Mouse (Mus musculus) adrenal gland, postnatal 14 days (tissue): ENCODE data around the gene Evx2. TPM values are rescaled to one million over a fixed set of nuclear protein-coding genes. Genes with fewer than 3 reads are reported as not detected.

Source experiments
- DNase-seq: peaks from one replicate; pipeline ENCODE4 v3.0.0; 2021; ENCODE audit warnings: mixed read lengths
- total RNA-seq: library from RNA; stranded (reverse); gene quantifications from 2 replicates; pipeline ENCODE4 v1.2.3, GENCODE M21; 2021

Gene Evx2
- total RNA-seq, 1 experiment from 2014 or later: not detected

DNA sequence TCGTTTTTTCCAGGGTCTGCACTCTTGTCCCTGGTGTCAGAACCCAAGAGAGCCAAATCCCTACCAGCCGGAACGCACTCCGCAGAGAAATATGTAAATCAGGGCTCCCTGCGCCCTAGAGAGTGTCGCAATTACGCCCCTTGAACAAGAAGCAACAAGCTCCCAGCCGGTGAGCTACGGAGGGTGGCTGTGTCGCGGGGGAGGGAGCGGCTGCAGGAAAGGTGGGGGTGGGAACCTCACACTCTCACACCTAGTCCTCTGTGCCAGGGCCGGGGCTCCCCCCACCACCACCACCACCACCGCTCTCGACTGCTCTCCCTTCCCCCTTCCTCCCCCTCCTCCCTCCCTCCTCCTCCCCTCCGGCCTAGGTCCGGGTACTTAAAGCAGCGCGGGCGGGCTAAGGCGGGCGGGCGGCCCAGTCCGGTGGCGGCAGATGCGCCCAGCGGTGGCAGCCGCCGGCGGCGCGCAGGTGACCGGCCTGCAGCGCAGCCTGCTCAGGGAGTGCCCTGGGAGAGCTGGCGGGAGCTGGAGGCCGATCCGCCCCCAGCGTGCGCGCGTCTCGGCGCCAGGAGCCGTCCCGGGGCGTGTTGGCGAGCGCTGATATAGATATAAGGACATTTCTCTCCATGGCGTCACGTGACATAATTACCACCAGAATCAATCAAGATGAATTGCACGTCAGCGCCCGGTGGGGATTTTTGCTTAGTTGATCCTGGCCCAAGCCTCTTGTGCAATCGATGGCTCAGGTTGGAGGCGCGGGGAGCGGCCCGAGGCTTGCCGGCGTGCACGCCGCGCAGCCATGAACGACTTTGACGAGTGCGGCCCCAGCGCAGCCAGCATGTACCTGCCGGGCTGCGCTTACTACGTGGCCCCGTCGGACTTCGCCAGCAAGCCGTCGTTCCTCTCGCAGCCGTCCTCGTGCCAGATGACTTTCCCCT lies 22.5 kb upstream of the Evx2 start:
- DNase-seq: no peak

DNA sequence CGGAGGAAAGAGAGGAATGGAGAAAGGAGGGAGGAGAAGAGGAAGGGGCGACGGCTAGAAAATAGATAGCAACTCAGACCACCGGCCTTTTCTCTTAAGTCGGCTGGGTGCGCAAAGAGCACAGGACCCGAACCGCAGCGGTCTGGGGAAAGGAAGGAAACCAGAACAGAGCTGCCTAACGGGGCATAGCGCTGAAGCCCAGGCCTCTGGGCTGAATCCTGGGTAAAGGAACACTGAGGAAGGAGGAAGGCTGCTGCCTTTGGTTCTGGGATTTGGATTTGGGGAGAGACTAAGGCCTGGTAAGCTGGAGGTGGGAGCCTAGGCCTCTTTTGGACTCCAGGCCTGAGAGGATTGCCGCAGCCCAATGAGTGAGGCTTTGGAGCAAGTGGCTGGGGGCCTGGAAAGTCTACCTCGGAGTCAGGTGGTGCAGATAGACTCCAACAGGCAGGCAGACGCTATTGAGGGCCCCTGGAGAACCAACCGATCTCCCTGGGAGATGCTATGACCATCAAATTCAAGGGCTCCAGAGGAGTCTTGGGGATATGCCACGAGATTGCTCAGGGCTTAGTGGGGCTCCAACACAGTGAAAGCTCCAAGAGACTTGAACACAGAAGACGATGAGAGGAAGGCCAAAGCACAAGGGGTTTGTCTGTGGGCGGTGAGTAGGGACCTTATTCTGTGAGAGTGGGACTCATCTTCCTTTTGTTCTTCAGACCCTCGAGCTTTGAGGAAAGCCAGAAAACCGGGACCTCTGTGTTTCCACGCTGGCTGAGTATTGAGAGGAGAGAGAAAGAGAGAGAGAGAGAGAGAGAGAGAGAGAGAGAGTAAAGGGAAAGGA lies 21.4 kb upstream of the Evx2 start:
- DNase-seq: no peak

DNA sequence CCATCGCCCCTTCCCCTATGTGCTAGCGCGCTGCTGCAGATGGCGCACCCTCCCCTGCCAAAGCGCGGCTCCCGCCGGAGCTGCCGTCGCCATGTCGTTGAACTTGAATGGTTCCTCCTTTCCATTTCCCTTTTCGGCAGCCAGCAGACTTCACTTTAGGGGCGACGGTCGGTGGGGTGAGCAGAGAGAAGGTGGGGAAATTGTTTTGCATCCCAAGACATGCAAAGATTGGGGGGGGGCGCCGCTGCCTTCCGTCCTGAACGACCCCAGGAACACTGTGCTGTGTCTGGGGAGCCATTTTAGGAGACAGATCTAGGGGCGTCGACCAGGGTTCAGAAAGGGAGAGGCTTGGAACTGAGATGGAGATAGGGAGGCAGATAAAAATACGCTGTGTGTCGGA lies 20.6 kb upstream of the Evx2 start:
- DNase-seq: no peak

DNA sequence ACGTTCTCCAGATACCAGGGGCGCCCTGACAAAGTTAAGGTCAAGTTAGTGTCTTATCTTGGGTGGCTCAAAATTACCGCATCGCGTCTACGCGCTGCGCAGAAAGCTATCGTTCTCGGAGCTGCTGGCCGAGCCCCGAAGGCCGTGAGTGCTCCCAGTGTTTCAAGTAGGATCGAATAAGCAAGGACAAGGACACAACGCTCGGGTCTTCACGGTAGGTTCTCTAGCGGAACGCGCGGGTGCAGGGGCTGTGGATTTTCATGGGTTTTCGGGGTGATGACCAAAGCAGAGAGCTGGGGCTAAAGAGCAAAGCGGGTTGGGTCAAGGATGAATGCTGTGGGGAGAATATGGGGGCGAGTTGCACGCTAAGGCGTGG lies 20.2 kb upstream of the Evx2 start:
- no peak for DNase-seq

DNA sequence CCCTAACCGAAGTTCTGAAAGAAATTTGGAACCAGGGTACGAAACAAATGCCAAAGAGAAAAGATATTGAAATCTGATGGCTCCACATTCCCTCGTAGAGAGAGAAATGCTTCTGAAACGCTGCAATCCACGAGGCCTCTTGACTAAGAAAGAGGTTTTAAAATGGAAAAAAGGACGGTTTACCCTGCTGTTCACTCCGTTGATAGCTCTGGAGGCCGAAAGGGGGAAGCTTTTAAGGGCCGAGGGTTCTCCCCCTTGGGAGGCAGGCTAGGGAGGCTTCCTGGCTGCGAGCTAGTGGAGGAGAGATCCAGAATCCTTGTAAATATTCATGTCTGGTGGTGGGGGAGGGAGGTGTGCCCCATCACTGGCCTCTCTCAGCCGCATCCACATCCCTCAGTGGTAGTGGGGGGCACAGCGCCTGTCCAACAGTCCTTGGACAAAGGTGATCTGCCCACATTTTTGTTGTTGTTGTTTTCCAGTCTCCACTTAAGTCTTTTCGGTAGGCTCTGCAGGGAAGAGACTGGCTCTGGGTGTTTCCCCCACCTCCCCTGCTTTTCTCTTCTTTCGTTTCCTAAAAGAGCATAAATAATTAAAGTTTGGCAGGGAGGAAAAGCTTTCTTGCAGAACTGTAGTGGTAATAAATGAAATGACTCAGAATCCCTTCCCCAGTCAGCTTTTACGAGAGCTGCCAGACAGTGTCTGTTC lies 19.7 kb upstream of the Evx2 start, which contains the start of gene Hoxd11:
TSS of gene Hoxd11 (plus strand) at position 667 of the 705 bp plus-strand sequence.
- no peak for DNase-seq

DNA sequence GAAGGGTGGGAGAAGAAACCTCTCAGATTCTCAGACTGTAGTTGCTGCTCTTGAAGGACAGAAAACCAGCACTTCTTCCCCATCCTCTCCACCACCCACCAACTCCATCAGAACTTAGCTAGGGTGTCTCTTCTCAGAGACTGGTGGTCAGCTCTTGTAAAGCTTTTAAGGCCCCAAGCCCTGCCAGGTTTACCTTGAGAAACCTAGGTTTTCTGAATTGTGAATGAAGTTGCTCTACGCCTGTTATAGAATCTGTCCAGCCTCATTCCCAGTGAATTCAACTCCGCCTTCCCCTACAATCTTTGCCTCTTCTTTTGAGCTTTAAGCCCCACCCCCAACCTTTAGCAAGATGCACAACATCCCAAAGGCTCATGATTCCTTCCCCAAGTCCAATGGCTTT lies 17.7 kb upstream of the Evx2 start:
- no peak for DNase-seq

DNA sequence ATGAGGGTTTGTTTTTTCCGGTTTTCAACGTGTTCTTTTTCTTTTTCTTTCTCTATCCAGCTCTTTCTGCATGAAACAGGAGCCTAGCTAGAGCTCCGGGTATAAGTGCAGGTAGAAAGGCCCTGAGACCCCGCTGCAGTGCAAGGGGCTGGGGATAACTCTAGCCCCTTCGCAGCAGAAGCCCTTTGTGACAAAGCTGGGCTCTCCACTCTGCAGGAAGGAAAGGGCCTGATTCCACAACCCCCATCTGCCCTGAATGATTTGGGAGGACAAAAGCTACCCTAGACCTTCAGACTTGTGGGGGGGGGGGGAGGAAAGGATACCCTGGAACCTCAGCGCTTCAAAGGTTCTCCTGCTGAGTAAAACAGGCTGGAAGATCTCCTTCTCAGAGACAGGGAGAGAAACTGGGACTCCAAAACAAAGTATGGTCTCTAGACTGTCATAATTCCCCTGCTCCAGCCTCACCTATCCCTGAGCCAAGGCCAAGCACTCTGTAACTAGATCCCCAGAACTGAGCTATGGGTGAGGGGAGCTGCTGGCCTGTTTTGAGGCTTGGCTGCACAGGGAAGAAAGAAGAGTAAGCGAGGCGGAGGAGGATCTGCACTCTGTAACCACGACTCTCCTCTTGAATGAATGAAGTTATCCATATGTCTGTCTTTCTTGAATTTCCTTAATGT lies 17.2 kb upstream of the Evx2 start:
- DNase-seq: no peak

DNA sequence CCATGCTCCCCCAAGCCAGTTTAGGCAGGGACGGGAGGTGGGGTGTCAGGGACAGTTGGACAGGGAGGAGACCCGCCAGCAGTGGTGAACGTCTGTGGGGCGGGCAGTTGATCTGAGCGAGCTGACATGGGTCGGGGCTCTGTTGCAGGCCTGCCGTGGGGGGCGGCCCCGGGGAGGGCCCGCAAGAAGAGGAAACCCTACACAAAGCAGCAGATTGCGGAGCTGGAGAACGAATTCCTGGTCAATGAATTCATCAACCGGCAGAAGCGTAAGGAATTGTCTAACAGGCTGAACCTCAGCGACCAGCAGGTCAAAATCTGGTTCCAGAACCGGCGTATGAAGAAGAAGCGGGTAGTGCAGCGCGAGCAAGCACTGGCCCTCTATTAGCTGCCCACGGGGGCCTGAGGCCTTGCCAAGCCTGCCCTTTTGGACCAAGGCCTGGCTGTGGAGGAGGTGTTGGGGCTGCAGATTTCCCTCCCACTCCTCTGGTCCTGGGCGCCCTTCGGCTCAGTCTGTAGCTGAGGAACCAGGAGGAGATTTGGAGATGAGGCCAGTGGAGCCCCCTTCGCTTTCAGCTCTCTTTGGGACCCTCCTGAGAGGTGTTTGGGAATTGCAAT lies 16.4 kb upstream of the Evx2 start:
- no peak for DNase-seq

DNA sequence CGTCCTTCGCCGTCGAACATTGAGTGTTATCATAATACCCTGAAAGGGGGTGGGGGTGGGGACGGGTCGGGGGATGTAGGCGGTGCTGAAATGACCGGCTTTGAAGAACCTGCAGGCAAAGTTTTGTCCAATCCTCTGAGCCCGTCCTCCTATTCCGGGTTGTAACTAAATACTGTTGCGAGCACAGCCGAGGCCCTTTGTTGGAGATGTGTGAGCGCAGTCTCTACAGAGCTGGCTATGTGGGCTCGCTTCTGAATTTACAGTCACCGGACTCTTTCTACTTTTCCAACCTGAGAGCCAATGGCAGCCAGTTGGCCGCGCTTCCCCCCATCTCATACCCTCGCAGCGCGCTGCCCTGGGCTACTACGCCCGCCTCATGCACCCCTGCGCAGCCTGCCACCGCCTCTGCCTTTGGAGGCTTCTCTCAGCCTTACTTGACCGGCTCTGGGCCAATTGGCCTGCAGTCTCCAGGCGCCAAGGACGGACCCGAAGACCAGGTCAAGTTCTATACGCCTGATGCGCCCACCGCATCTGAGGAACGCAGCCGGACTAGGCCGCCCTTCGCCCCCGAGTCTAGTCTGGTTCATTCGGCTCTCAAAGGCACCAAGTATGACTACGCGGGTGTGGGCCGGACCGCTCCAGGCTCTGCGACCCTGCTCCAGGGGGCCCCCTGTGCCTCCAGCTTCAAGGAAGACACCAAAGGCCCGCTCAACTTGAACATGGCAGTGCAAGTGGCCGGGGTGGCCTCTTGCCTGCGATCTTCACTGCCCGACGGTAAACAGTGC lies 15.7 kb upstream of the Evx2 start, which contains the start of gene Hoxd12:
TSS of gene Hoxd12 (plus strand) at position 133 of the 785 bp plus-strand sequence.
- DNase-seq: no peak

DNA sequence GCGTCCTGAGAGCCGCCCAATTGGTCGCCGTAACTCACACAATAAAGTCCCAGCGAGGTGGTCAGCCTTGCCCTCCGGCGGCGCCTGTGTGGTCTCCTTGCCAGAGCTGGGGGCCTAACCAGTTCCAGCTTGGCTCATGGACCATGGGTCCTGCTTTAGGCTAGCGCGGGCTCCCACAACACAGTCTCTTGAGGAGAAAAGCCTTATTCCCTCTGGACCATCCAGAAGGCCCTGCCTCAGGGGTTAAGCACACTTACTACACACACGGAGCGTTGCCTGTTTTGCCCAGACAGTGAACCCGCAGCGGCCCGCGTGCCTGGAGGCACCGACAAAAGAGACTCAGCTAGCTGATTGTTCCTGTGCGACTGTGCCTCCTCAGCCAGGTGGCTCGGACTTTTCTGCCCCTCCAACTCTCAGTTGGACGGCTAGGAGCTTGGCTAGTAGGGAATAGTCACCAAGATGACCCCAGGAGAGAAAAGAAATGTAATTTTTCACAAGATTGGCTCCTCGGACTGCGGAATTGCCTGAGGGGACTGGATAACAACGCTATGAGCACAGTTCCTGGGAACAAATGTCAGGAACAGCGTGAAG lies 14.6 kb upstream of the Evx2 start:
- DNase-seq: no peak

DNA sequence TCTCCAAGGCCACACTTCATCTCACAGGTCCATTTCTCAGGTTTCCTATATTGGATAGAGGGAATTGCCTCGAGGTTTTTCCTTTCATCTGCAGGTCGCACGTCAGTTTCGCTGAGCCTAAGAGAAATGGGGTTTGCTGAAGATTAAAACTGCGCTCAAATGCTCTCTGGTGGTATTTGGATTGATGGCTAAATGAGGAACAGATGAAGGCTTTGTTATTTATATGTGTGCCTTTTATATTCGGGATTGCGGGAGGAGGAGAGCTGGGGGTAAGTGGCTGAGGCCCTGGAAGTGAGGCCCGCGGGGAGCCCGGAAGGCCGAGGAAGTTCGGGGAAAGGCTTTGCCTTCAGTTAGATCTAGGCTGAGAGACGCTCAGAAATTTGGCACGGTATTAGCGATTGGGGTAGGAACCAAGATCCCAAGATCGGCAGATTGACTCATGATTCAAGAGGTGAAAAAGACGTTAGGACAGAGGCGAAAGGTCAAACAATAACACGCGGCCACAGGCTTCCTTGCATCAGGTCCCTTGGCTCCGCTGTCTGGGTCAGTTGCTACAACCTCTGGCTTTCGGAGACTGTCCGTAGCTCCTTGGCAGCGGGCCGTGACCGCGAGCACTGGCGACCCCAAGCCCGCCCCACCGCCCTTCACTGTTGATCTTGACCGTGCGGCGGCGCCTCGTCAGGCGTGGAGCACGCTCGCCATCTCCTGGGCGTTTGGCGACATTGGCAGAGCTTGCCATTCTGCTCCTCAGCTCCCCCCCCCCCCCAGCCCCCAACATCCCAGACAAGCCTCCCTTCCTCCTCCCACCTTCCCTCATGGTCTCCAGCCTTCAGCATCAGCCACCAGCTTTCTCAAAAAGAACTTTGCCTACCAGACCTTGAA lies 13.4 kb upstream of the Evx2 start:
- peak; percentile 75 for DNase-seq

DNA sequence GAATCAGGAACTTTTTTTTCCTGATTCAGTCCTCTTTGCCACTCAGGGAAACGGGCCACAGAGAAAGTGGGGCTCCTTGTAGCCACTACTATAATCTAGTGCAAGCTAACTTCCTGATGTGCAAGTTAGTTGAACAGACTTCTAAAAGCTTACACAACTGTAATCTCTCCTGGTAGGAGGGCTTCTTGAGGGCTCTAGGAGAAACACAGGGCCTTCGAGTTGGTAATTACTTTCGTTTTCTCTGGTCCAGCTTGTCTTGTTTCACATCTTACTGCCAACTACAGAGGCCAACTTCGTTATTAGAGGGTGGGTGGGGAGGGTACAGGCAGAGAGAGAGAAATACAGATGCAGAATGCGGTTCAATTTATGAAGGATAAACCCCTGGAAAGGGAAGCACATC lies 12.5 kb upstream of the Evx2 start:
- DNase-seq: no peak

DNA sequence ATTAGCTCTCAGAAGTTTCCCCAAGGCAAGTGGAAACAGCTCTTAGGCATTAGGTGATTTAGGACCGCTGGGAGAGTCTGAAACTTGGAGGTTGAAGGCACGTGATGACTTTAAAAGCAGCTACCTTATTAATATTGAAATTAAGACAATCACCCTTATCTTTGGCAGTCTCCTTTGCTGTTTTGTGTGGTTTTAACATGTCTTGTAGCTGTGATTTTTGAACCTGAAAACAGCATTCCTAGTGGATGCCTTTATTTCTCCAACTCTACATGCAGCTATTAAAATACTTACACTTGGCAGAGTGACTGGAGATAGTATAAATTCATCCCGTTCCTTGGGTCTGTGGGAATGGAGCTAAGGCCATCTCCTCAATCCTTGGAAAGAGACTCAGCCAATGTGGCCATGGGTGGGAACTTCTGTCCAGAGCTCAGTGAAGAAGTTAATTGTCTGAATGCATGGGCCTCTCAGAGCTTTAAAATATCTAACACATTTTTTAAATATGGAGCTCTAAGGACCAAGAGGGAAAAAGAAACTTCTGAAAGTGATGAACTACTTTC lies 11.4 kb upstream of the Evx2 start:
- DNase-seq: no peak

DNA sequence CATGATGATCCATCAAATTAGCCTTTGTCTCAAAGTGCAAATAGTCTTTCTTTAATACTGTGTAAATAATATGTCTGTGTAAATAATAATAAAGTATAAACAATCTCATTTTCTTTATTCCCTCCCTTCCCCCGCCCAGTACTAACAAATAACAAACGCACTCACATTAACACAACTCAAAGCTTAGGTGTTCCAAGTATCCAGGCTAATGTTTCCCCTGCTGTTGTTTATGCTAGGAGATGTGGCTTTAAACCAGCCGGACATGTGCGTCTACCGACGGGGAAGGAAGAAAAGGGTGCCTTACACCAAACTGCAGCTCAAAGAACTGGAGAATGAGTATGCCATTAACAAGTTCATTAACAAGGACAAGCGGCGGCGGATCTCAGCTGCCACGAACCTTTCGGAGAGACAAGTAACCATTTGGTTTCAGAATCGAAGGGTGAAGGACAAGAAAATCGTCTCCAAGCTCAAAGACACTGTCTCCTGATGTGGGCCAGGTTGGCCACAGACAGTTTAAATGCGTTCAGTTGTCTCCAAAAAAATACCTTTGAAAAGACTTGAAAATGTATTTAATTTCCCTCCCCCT lies 10.4 kb upstream of the Evx2 start:
- no peak for DNase-seq

DNA sequence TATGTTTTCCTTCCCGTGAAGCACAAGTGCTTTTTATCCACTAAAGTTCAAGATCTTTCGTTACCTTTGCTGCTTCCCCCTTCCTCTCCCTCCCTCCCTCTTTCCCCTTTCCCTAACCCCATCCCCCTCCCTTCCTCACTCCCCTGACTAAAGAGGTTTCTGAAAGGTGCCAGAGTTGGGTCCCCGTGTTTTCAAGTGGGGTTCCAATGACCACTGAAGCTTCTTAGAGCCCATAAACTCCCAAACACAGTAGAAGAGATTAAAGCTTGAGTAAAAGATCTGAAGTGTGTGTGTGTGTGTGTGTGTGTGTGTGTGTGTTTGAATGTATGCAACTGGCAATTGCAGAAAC lies 9.8 kb upstream of the Evx2 start:
- no peak for DNase-seq

DNA sequence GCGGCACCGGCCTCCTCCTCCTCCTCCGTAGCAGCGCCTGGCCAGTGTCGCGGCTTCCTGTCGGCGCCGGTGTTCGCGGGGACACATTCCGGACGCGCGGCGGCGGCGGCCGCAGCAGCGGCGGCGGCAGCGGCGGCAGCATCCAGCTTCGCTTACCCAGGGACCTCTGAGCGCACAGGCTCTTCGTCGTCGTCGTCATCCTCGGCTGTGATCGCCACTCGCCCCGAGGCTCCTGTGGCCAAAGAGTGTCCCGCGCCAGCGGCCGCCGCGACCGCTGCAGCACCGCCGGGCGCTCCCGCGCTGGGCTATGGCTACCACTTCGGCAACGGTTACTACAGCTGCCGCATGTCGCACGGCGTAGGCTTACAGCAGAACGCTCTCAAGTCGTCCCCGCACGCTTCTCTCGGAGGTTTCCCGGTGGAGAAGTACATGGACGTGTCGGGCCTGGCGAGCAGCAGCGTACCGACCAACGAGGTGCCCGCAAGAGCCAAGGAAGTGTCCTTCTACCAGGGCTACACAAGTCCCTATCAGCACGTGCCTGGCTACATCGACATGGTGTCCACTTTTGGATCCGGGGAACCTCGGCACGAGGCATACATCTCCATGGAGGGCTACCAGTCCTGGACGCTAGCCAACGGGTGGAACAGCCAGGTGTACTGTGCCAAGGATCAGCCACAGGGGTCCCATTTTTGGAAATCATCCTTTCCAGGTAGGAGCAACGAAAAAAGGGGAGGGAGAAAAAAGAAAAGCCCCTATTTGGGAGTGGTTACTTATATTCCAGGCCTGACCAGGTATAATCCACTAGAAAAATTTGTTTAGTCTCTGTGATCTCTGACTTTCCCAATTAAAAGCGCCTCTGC lies 9.2 kb upstream of the Evx2 start:
- DNase-seq: no peak

DNA sequence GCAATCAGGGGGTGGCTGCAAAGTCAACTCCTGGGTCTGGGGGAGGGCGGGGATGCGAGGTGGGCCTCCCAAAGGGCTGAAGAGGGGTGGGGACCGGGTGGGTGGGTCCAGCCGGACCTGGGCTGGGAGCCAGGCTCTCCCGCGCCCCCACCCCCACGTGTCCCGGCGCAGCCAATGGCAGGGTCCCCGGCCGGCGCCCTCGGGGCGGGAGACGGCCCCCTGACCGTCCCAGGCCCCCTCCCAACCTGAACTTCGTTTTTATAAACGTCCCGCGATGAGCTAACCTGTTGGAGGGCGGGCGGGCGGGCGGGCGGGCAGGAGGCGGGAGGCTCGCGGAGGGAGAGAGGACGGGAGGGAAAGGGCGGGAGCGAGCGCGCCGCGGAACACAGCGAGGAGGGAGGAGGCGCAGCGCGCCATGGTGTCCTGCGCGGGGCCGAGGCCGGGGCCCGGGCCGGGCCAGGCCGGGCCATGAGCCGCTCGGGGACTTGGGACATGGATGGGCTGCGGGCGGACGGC lies 8.5 kb upstream of the Evx2 start, which contains the start of gene Hoxd13:
TSS of gene Hoxd13 (plus strand) at position 469 of the 516 bp plus-strand sequence.
- no peak for DNase-seq
